Mouse (Mus musculus) layer of hippocampus, postnatal 25 days (tissue): ENCODE results near the gene Dus1l. TPM values are rescaled to one million over a fixed set of nuclear protein-coding genes. Genes with fewer than 3 reads are reported as not detected.
"Not testable (repeated sequence)": the region's sequence is repeated elsewhere in the genome, so short reads cannot be mapped to it uniquely, and the experiment has no call there.

Experiments
- DNase-seq, 2 experiments: peaks; one replicate each; pipeline ENCODE4 v3.0.0; 2022; ENCODE audit warnings: mixed read lengths in 2 of 2, low spot score in 1 of 2; ENCODE audit errors: extremely low spot score in 1 of 2
- total RNA-seq, 2 experiments: library from RNA; stranded (reverse); gene quantifications; 2 replicates each; pipeline ENCODE4 v1.2.3; 2021

The Dus1l gene
- total RNA-seq: 10 to 100 TPM; 45.7 to 50.0 TPM

DNA sequence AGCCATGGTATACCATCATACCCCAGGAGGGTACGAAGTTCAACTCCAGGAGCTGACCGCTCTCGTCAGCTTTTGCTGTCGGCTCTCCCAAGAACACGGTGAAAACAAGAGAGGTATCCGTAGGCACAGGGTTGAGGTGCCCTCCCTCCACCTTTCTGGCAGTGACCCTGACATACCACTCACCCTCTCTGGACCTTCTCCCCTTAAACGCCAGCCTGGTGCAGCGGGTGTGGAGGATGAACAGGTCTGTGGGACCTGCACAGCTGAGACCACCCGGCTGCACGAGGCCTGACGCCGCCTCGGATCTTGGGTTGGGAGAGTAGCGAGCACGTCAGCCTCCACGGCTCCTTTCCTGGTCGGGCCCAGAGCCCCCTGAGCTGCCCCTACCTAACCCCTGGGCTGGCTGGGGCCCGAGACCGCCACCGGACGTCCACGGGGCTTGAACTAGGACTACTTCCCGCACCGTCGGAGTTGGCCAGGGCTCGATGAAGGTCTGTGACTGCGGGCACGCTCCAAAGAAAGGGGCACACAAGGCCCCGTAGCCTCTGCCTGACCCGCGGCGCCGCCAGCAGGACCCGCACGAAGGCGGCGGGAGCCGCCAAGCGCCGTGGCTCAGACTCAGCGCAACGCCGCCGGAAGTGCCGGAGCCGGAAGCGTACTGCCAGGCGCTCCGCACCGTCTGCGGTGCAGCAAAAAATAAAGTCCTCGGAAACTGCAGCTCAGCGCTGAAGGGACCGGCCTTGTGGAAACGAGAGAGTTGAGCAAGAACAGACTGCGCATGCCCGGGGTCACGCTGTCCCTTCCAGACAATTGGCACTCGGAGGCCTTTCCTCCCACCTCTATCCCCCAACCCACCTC is at the start of gene Dus1l:
Gene Dus1l (minus strand): TSS at position 648 of the 858 bp plus-strand sequence.
- peak; percentile 99 for DNase-seq

DNA sequence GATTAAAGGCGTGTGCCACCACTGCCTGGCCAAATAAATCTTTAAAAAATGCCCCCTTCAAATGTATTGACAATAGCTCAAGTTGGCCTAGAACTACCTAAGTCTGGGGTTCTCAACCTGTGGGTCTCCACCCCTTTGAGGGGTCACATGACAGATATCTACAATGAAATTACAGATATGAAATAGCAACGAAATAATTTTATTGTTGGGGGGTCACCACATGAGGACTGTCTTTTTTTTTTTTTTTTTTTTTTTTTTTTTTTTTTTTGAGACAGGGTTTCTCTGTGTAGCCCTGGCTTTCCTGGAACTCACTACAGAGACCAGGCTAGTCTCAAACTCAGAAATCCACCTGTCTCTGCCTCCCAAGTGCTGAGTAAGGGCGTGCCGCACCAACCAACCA is 48.1 kb upstream of the Dus1l start:
- no peak for DNase-seq

DNA sequence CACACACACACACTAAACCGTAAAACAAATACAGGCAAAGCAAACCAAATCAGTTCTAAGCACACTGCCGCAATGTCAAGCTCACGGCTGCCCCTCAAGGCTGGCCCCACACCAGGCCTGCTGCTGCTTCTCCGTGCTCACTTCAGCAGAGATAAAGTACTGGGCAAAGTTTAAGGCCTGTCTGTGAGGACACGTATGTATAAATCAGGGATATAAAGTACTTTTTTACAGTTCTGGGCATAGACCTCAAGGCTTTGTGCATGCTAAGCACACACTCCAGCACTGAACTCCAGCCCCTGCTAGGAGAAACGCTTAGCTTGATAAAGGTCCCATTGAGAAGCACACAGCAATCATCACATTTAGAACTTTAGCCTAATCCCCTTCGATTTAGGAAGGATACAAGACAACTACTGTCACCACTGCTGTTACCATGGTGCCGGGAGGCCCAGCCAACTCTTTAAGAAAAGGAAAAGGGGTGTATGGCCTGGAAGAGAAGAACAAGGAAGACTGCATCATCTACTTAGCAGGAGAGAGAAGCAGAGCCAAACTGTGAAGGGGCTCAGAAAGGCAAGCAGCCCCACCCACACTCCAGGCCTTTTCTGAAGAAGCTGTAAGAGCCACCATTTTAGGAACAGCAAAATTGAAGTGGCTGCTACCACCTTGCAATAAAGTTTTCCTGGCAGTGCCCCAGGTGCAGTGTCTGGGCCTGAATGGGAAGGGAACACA is 37.5 kb upstream of the Dus1l start:
- DNase-seq: no peak

DNA sequence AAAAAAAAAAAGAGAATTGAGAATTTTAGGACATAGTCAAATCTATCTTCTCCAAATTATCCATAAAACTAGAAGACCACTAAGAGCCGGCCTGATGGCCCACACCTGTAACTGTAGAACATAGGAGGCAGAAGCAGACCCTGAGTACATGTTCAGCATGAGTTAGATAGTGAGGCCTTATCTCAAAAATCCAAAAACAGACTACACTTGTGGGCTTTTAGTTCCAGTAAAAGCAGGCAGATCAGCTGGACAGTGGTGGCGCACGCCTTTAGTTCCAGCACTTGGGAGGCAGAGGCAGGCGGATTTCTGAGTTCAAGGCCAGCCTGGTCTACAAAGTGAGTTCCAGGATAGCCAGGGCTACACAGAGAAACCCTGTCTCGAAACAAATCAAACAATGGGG is 36.8 kb upstream of the Dus1l start:
- not testable (repeated sequence) for DNase-seq

DNA sequence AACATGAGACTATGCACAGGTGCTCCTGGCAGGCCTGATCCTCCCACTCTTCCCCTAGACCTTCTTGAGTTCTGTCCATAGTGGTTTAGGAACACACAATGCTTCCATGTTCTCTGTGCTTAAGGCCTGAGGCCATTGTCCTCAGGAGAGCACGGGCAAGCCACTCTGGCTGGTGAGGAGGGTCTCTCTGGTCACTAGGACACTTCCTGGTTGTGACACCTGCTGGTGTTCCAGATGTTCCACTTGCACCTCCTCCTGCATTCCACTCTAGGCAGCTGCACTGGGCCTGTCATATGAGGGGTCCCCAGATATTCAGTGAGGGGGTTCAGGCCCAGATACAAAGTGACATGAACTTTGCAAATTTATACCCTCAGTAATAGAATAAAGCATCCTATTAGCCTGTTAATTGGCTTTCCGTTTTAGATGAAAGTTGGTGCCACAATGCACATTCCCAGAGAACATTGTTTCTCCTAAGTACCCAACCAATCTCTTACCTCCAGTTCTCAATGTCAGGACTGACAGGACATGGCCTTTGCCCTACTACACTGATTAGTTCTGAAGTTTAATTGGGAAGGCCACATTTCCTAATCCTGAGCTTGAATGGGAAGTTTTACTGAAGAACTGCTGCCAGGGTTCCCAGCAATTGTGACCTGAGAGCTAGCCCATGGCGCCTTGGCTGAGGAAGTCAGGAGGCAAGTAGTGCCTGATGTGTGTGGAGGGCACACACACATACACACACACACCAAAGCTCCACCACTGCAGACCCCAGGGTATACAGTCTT is 35.6 kb upstream of the Dus1l start:
- no peak for DNase-seq

DNA sequence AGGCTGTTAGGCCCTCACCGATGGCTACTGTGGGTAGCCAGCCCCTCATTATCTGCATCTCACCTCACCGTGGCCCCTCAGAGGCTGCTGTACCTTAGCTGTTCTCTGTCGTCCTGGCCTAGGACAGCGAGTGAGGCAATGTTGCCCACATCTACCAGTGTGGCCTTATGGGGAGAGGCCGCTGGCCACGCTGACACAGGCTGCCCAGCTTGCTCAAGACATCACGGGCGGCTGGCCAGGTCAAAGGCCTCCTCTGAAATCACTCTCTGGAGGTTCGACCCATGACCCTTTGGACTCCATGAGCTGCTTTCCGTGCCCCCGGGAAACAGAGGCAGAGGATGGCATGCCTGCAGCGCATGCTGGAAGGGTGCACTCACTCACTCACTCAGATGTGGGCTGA is 34.5 kb upstream of the Dus1l start:
- DNase-seq: no peak

DNA sequence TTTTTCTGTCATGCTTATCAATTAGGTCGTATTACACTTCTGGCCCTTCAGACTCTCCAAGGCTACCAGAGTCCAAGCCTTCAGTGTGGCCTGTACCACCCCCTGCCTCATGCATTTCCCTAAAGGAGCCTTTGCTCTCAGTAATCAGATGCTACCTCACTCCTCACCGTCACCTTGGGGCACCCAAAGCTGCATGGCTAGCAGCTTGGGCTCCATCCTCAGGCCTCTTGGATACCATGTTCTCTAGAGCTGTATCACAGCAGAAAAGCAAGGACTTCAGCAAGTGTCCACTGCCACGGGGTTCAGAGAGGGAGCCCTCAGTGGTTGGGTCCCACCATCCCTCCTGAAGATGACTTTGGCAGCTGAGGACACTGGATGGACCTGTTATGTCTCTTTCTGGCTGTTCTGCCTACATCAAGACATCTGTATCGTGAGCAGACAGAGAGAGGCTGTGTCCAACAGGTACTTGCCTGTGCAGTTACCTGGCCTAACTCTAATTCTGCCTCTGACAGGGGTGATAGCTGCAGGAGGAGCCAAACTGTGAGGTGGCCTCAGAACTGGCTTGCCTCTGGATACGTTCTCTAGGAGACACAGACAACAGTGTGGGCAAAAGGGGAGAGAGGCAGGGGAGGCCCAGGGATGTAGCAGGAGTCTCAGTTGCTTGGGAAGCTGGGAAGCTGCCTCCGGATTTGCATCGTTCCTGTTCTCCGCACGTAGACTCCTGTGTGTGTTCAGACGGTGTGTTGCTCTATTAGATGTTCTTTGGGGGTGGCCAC is 33.7 kb upstream of the Dus1l start:
- DNase-seq: no peak

DNA sequence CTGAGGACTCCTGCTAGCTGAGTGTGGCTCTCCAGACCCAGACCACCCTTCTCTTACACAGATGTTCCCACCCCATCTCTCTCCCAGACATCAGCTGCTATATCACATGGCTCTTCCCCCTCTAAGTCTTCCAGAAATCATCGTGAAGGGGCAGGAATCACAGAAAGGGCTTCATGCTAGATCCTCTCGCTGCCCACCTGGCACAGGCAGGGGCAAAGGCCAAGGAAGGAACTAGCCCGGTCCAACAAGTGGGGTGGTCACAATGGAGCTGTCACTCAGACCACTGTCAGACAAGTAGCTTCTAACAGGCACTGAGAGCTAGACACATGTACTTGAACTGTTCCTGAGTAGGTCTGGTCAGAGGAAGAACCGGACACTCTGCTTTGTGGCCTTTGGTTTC is 32.2 kb upstream of the Dus1l start:
- DNase-seq: no peak

DNA sequence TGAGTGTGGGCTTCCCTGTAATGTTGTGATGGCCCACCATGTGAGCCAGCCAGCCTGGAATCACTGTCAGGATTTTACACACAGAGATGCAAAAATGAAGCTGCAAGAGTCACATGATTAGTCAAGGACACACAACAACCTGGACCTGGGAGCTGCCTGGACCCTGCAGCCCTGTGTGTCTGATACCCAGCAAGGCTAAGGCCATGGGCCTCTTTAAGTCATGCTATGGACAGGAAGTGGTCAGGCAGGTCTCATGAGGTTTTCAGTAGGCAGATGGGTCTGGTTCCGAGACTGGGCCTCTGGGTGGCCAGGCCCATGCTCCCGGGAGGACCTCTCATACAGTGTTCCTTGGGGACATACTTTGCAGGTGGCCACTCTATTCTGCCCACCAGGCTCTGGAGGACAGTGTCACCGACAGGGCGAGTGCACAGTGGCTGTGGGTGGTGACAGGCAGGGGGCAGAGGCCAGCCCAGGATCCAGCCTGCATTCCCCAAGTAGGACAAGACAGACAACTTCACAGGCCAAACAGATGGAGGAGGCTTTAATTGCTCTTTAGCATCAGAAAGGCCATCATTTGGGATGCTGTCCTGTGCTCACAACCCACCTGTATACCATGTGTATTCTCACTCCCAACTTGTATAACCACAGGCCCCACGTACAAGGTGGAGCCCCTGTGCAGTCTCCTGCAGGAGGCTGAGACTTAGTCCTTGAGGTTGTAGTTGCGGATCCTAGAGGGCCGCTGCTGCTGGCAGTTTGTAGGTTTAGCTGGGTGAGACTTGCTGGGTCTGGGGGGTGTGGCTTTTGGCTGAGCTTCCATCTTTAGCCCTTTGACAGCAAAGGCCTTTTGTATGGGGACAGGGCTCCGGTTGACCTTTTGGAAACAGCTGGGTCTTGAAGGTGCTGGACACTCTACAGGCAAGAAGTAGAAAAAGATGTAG is 30.1 kb upstream of the Dus1l start:
- no peak for DNase-seq

DNA sequence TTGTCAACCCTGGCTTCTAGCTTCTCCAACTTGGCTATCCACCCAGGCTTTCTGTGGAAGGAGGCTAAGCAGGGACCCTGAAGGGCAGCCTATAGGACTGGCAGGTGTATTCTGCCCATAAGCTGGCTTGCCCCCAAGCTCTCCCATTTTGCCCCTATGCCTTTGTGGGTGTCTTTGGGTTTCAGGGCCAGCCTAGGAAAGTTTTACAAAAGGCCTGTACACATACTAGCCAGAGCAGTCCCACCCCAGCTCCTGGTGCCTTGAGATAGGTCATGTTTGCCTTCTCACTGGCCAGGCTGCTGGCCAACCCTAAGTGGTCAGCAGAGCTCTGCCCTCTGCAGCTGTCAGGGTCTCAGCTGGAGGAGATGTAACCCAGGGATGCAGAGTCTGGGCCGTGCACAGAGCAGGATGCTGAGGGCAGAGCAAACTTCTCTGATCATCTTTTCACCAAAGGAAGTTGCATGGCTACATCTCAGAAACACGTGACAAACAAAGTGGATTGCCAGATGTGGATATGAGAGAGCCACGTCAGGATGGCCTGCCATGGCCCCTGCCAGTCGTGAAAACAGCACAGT is 29.2 kb upstream of the Dus1l start:
- no peak for DNase-seq

DNA sequence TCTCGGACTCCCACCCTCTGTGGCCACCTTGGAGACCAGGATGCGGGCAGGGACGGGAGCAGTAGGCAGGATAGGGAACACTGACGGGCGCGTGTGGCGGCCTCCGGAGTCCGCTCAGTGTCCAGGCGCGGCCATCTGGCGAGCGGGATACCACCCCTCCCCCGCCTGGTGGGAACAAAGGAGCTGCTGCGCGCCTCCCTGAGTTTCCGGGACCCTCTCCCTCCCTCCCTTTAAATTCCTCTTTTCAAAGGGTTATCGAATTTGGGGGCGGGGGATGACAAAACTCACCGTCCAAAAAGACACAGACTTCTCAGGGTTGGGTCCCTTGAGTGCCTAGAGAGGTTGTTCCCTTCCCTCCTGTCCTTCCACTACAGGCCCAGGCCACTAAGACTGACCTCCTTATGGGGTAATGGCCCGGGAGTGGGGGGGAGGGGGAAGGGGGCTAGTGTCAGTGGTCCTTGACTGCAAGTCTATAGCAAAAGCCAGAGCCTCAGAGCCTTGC is 28.6 kb upstream of the Dus1l start:
- no peak for DNase-seq

DNA sequence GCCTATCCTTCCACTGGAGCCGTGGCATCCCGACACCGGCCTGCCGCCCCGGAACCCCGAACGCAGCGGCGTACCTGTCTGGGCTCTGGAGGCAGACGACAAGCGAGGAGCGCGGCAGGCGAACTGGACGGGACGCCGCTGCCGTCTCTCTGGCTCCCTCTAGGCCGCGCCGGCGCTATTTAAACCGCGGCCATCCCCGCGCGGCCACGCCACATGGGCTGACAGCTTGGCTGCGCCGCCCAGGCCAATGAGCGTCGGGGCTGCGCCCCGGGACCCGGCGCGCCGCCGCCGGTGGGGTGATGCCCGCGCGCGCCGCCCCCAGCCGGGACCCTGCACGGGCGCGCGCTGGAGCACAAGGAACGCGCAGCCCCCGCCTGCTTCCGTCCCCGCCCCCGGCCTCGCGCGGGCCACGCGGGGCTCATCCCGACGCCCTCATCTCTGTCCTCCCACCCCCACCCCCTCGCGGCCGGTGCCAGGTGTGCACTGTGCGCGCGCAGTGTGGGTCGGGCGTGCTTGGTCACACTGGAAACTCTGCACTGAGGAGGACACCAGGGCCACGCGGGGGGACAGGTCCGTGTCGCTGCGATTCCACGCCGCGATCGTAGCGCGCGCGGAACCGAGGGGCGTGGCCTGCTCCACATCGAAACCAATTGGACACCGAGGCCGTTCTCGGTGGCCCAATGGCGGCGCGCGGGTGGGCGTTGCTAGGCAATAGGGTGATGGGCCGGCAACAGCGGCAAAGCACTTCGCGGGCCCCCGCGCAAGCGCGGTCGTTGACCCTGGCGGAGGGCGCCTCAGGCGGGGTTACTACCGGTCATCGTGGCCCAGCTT is 28.0 kb upstream of the Dus1l start, which contains the start of gene Fasn:
Gene Fasn (minus strand): TSS at position 592 of the 831 bp plus-strand sequence.
- peak; percentile 90 to 98 for DNase-seq

DNA sequence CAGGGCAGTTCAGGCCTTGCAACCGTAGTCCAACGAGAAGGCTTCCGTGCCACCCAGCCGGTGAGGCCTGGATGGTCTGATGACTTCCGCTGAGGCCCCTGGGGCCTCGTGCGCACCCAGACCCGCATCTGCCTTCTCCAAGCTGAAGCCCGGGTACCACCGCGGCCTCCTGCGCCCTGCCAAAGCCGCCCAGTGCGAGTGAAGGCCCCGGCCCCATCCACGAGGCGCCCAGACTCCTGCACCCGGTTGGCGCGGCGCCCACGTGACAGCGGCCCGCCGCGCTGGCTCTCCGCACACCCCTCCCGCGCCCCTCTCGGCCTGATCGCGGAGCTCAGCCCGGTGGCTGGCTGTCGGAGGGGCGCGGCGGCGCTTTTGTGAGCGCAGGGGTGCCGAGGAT is 27.3 kb upstream of the Dus1l start:
- DNase-seq: no peak

DNA sequence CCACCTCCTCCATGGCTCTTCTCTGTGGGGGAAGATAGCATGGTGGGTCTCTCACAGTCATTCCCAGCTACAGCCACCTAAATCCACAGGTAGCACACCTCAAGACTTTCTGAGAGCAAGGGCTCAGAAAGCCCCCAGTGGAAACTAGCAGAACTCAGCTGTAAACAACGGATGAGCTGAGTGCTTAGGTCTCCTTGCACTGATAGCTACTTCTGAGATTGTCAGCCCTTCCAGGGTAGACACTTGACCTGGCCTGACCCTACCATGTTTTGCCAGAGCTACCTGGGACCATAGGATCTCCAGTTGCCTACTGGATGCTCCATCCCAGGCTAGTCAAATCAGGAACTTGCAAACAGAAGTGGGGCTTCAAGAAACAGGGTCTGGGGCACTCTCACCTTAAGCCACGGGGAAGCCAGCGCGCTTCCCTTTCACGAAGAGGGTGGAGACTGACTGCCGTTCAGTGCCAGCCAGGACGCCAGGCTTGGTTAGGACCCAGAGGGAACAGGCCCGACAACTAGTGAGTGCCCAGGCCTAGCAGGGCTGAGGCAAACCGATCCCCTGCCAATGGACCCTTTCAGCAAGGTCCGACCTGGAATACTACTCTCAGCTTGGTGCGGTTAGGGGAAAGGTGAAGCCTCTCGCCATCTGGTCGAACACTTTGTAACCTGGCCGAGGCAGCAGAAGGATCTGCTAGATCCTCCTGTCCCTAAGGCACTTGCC is 26.8 kb upstream of the Dus1l start:
- DNase-seq: no peak

DNA sequence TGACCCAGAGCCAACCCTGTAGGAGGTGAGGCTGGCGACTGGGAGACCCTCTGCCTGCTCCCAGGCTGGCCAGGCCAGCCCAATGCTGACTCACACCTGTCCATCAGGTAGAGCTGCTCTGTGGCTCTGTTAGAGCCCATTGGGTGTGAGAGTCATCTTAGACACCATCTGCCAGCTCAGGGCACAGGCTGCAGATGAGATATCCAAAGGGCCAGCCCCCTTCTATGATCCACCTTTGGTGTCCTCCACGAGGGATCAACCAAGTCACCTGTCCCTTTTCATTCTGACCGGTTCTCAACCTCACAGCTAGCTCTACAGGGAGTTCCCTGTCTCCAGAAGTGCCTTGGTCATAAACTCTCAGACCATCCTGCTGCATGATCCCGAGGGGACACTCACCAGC is 26.1 kb upstream of the Dus1l start:
- no peak for DNase-seq

DNA sequence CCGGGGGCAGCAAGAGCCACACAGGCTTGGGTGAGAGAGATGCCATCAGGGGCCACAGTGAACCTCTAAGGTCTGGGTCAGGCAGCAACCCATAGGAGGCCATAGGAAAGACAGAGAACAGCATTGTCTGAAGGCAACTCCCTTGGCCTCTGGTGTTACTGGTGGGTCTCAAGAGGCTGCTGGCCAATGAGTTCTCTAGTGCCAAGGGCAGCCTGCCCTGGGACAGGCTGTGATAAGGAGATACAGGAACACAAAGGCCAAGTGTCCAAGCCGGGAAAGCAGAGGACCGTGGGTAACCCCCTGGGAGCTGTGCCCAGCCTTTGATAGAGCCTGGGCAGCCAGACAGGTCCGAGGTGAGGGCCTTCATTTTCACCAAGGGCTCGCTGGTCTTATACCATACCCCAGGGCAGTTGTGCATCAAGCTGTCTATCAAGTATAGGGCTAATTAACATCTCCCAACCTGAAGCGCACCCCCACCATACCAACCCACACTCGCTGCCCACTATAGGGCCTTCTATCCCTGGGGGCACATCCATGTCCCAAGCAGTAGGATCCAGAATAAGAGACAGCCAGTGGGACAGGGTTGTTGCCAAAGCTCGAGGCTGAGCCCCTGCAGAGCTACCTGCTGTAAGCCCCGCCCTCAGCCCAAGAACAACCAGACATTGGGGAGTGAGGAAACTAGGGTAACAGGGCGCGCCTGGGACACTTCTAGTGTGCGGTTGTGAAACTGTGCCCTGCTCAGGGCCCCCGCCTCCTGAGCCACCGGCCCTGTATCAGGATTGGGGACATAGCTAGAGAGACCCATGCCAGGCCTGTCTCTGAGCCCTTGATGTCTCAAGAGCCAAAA is 25.1 kb upstream of the Dus1l start:
- DNase-seq: no peak
